Comparison of ENCODE assay signal across 8 mouse cellular contexts in the genomic region with DNA sequence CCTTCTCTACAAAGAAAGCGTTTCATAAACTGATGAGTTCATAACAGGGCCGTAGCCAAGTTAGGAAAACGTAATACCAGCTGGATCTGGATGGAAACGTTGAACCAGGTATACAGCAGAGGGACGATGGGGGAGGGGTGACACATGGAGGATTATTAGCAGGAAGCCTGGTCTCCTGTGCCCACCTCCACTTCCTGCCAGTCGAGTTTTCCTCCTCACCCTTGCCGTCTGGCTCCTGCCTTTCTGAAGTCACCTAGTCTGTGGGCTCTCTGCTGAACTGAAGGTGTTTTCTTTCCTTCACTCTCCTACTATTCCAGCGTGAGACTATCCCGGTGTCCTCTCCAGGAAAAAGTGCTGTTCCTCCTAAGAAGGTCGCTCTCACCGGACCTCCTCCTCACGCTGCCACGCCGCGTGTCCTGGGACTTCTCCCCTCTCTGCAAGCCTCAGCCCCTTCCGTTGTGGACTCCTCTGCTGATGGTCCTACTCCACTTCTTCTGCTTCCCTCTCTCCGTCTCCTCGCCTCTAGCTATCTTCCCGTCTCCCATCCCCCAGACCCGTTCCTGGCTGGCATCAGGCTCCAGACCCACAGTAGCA. TPM values are rescaled to one million over a fixed set of nuclear protein-coding genes. Genes with fewer than 3 reads are reported as not detected.
A peak's percentile ranks its signal among the peaks of the same experiment; 100 is the strongest.
DNase-seq lines count a peak whose midpoint lies in the region; ATAC-seq lines count a peak whose summit lies in the region.

No protein-coding gene starts in this region.

- peaks cover 22% of the 10 kb centered on the region for H3K4me1 ChIP-seq in megakaryocyte, embryonic 14.5 days
- H3K4me1 ChIP-seq in hindbrain, embryonic 14.5 days (replicated peaks; ENCODE audit: control insufficient read depth, insufficient read depth, low read length) = peaks cover 2% of the 10 kb centered on the region; the same call in 1 of the 2 replicates
- peaks cover 7% of the 10 kb centered on the region; the same call in 1 of the 2 replicates for H3K4me1 ChIP-seq in midbrain, embryonic 12.5 days

- 40% methylated on average over 20 of the region's 20 CpGs for WGBS in hindbrain, embryonic 14.5 days
- WGBS in midbrain, embryonic 12.5 days = 43% methylated on average over 20 of the region's 20 CpGs

- peak overlapping the region; percentile 47 for H3K4me2 ChIP-seq in hindbrain, embryonic 14.5 days (replicated peaks)
- peak overlapping the region; percentile 47 for H3K4me2 ChIP-seq in midbrain, embryonic 12.5 days (replicated peaks)

- peak; percentile 40 for DNase-seq in adrenal gland, adult 2 months
- no peak for DNase-seq in adrenal gland, adult 8-10 months
- no peak for DNase-seq in hindbrain, embryonic 14.5 days (ENCODE audit: low spot score)
- DNase-seq in urinary bladder, postnatal 10 days (ENCODE audit: low spot score) = no peak
- DNase-seq in c-Kit-positive CD71-positive TER-119-positive erythroid progenitor cells, embryonic 14.5 days (ENCODE audit: low spot score) = no peak

- no peaks in the 10 kb centered on the region for H3K36me3 ChIP-seq in megakaryocyte, embryonic 14.5 days (replicated peaks; ENCODE audit: low read length)
- no peaks in the 10 kb centered on the region for H3K36me3 ChIP-seq in hindbrain, embryonic 14.5 days (replicated peaks; ENCODE audit: control insufficient read depth, insufficient read depth)
- H3K36me3 ChIP-seq in midbrain, embryonic 12.5 days = no peaks in the 10 kb centered on the region

- peak overlapping the region; percentile 22; the same call in 1 of the 2 replicates for H3K9ac ChIP-seq in hindbrain, embryonic 14.5 days
- 0 out of 2 replicates have a peak overlapping the region, but pooled peaks have one; percentile 29 for H3K9ac ChIP-seq in midbrain, embryonic 12.5 days (replicated peaks)

- ATAC-seq in megakaryocyte, adult 5-6 weeks (ENCODE audit: poor library complexity, severe bottlenecking) = no peak
- peak; percentile 64; the same call in 1 of the 2 replicates for ATAC-seq in hindbrain, embryonic 14.5 days (ENCODE audit: low FRiP score)
- peak; percentile 60 for ATAC-seq in midbrain, embryonic 12.5 days (ENCODE audit: low FRiP score, low read depth)

- H3K4me3 ChIP-seq in megakaryocyte, embryonic 14.5 days (replicated peaks) = peak overlapping the region; percentile 31
- peak overlapping the region; percentile 15; the same call in 1 of the 2 replicates for H3K4me3 ChIP-seq in hindbrain, embryonic 14.5 days (replicated peaks; ENCODE audit: low read length)
- peak overlapping the region; percentile 19; the same call in 1 of the 2 replicates for H3K4me3 ChIP-seq in midbrain, embryonic 12.5 days

- no peak overlapping the region for H3K27ac ChIP-seq in hindbrain, embryonic 14.5 days
- no peak overlapping the region for H3K27ac ChIP-seq in midbrain, embryonic 12.5 days (replicated peaks)

- H3K9me3 ChIP-seq in megakaryocyte, embryonic 14.5 days = peaks cover 5% of the 10 kb centered on the region
- no peaks in the 10 kb centered on the region for H3K9me3 ChIP-seq in hindbrain, embryonic 14.5 days (ENCODE audit: control insufficient read depth, low read length)
- H3K9me3 ChIP-seq in midbrain, embryonic 12.5 days = no peaks in the 10 kb centered on the region

- H3K27me3 ChIP-seq in megakaryocyte, embryonic 14.5 days (replicated peaks) = peaks cover 34% of the 10 kb centered on the region
- no peaks in the 10 kb centered on the region for H3K27me3 ChIP-seq in hindbrain, embryonic 14.5 days (ENCODE audit: control insufficient read depth, insufficient read depth, low read length)
- H3K27me3 ChIP-seq in midbrain, embryonic 12.5 days = peaks cover 10% of the 10 kb centered on the region; the same call in 1 of the 2 replicates

RNA-seq across cellular contexts. Expression of a gene that starts 12.3 kb away (rescaled TPM):
- total RNA-seq in adrenal gland, adult 2 months (2021) = 100 to 1,000 TPM in 1 of 2 experiments, 10 to 100 TPM in 1; 98.6 to 141 TPM
- 28.9 and 29.6 TPM in 2 replicates for polyA plus RNA-seq in adrenal gland, adult 2 months (2012; rRNA removed)
- total RNA-seq in adrenal gland, adult 8-10 months (2022) = 100 to 1,000 TPM; 142 to 165 (median 156) TPM
- 4.4 and 37.5 TPM in 2 replicates for polyA plus RNA-seq in megakaryocyte, embryonic 14.5 days (2012; ENCODE audit: insufficient read depth, low replicate concordance)
- 66.2 and 78.6 TPM in 2 replicates for total RNA-seq in megakaryocyte, adult 5-6 weeks (2015)
- 112 and 121 TPM in 2 replicates for total RNA-seq in megakaryocyte, adult 5-6 weeks (2017)
- polyA plus RNA-seq in hindbrain, embryonic 14.5 days (2014; fragmentation: Nextera tagmentation; extraction: Ambion mirVana) = 552 and 600 TPM in 2 replicates
- polyA plus RNA-seq in midbrain, embryonic 12.5 days (2016; fragmentation: Nextera tagmentation; extraction: Ambion mirVana) = 298 and 327 TPM in 2 replicates

RNA-seq across cellular contexts. Expression of a gene that starts 35.7 kb away (rescaled TPM):
- 1 to 10 TPM; 2.4 to 2.8 TPM for total RNA-seq in adrenal gland, adult 2 months (2021)
- polyA plus RNA-seq in adrenal gland, adult 2 months (2012; rRNA removed) = 0.44 and 0.64 TPM in 2 replicates
- 1 to 10 TPM; 2.2 to 6.1 (median 3.6) TPM for total RNA-seq in adrenal gland, adult 8-10 months (2022)
- polyA plus RNA-seq in megakaryocyte, embryonic 14.5 days (2012; ENCODE audit: insufficient read depth, low replicate concordance) = 0.47 and 0.58 TPM in 2 replicates
- total RNA-seq in megakaryocyte, adult 5-6 weeks (2015) = 3.7 and 3.8 TPM in 2 replicates
- 14.4 and 14.7 TPM in 2 replicates for total RNA-seq in megakaryocyte, adult 5-6 weeks (2017)
- polyA plus RNA-seq in hindbrain, embryonic 14.5 days (2014; fragmentation: Nextera tagmentation; extraction: Ambion mirVana) = 2.8 and 3.2 TPM in 2 replicates
- 8.8 and 9.5 TPM in 2 replicates for polyA plus RNA-seq in midbrain, embryonic 12.5 days (2016; fragmentation: Nextera tagmentation; extraction: Ambion mirVana)
